Mouse (Mus musculus) layer of hippocampus, postnatal 36 days (tissue): ENCODE results near the gene Fam208b. TPM values are rescaled to one million over a fixed set of nuclear protein-coding genes. Genes with fewer than 3 reads are reported as not detected.
"Not testable (repeated sequence)": the region's sequence is repeated elsewhere in the genome, so short reads cannot be mapped to it uniquely, and the experiment has no call there.

ENCODE experiments used
- DNase-seq, 2 experiments: peaks; one replicate each; pipeline ENCODE4 v3.0.0; 2022
- total RNA-seq, 2 experiments: library from RNA; stranded (reverse); gene quantifications; 2 replicates each; pipeline ENCODE4 v1.2.3; 2021

The Fam208b gene
- total RNA-seq, 2 experiments from 2014 or later, result 23.0 to 29.5 TPM

GRCm38 (mm10) chr13:3563130-3563529, 47.8 kb downstream of the Fam208b start:
- DNase-seq, result no peak

DNA sequence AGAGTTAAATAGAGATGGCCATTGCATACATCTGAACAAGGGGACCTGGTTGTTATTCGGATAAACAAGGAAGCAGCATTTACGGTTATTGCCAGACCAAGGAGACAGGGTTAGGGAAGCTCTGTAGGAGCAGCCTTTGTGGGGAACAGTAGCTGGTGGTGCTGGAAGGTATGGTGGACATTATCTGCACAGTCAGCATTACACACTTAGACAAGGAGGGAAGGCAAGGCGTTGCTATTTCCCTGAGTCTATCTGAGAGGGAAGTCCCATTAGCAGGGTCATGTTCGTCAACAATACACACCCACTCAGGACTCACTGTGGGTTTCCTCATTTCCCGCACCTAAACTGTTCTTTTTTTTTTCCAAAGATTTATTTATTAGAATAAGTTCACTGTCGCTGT, 63.1 kb downstream of the Fam208b start:
- no peak for DNase-seq

- DNase-seq, result no peak
Observed at GRCm38 (mm10) chr13:3547410-3547809, 63.5 kb downstream of the Fam208b start.

DNA sequence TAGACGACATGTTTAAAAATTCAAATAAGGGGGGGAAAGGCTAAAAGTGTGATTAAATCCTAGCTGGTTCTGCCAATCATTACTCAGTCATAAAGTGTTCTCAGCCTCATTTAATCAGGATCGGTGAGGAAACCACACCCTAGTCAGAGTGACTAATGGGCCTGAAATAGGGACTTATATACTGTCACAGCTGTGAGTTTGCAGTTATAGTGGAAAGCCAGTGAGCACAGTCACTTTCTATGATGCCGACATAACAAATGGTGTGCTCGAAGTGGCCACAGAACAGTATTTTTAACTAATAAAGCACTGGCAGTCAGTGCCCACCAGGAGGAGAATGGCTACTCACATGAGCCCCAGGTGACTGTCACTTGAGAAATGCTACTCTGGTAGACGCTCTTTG, 66.0 kb downstream of the Fam208b start:
- DNase-seq, result no peak

DNA sequence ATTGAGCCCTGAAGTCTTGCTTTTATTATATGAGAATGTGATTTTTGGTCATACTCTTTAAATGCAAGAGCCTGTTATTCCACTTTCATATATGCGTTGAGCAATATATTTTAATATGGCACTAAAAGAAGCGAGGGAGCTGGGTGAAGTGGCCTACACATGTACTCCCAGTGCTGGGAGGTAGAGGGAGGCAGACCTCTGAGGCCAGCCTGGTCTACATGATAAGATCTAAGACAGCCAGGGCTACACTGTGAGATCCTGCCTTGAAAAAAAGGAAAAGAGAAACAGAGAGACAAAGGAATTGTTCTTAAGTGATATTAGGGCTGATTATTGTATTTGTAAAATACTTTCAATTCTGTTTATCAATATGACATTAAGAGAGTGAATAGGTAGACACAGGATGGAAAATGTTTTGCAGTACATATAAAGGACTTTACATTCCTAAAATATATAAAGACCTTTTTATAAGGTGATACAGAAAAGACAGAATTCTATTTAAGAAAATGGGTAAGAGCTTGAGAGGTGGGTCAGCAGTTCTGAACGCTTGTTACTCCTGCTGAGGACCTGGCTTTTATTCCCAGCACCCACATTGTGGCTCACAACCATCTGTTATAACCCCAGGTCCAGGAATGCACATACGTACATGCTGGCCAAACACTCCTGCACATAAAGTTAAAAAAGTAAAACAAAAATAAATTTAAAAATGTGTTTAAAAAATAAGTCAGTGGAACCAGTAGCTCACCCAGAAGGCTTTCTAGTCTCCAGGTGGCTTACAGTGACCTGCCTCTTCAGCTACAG, 66.6 kb downstream of the Fam208b start:
- DNase-seq, result no peak

GRCm38 (mm10) chr13:3541159-3541782, 69.6 kb downstream of the Fam208b start:
- no peak for DNase-seq

- no peak for DNase-seq
Observed at GRCm38 (mm10) chr13:3540166-3540565, 70.7 kb downstream of the Fam208b start.

GRCm38 (mm10) chr13:3538969-3539562, 71.8 kb downstream of the Fam208b start:
- no peak for DNase-seq

GRCm38 (mm10) chr13:3538223-3538968, 72.5 kb downstream of the Fam208b start:
- peak; percentile 68 to 72 for DNase-seq

- peak; percentile 91 for DNase-seq
Observed at GRCm38 (mm10) chr13:3537594-3538222, 73.2 kb downstream of the Fam208b start, which contains the start of gene Gdi2. Gdi2 (plus strand) TSS chr13:3538063.

- DNase-seq, result no peak
Observed at GRCm38 (mm10) chr13:3534146-3534545, 76.8 kb downstream of the Fam208b start.

DNA sequence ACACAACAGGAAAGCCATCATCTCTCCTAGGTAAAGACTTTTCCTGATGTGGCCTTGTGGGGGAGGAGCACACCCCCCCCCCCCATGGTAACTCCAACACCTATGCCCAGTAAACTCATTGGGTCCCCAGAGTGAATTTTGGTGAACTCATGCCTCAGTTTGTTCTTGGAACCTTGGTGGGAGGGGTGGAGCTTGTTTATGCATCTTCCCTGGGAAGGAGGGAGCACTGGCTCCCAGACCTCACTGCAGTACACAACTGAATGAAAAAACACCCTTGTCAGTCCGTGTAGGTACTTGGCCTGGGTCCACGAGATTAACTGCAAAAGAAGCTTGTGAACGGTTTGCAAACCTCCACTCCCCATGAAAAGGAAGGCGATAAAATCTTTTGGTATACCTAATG, 78.5 kb downstream of the Fam208b start:
- DNase-seq, result no peak

DNA sequence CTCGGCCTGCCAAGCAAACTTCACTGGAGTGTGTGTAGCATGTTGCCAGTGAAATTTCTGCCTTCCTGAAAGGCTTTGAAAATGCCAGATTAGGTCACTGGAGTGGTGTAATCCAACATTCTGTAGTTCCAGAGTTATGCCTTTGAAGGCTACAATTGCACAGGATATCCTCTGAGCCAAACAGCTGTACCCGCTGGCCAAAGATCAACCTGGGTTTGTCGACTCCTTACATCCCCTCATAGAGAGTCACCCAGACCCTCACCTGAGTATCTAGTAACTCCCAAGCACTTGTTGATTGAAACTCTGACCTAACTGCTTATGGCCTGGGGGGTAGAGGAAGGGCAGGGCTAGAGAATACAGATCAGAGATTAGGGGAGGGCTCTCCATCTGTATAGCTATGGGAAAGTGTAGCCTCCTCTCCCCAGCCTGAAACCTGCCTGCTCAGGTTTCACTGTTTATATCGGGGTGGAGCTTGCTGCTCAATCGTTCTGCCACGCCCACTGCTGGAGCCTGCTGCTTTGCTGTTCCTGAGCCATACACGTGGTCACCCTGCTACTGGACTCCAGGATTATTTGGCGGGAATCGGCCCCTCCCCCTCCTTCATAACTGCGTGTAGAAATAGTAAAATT, 79.1 kb downstream of the Fam208b start:
- no peak for DNase-seq

DNA sequence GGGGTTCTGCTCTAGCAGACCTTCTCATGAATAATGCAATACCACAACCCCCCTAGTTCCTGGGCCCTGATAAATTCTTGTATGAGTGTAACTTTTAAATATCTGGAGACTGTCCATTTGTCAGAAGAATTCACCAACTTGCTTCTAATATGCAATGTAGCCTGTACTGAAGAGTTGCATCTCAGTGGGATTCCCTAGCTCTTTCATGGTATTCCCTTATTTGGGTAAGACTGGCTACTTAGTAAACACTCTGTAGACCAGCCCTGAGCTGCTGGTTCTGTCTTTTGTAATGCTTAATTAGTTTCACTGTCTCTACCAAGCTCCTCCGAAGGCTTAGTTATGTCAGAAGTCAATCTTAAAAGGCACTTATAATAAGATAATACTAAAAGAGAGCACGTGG, 79.7 kb downstream of the Fam208b start:
- not testable (repeated sequence) for DNase-seq

DNA sequence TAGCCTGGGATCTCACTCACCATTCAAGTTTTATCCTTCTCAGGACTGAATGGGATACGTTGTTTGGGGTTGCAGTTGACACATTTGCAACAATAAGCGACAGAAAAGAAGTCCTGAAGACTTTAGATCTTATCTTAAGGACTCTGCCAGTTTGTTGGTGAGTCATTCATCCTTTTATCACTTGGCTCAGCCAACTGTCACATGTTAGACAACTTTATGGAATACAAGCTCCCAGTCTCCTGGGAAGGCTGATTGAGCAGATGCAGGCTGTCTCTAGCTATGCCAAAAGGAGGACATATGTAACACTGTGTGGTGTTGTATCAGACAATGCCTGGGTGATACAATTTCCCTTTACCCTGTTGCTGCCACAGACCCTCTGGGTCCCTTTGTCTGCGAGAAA, 80.5 kb downstream of the Fam208b start:
- DNase-seq, result no peak

DNA sequence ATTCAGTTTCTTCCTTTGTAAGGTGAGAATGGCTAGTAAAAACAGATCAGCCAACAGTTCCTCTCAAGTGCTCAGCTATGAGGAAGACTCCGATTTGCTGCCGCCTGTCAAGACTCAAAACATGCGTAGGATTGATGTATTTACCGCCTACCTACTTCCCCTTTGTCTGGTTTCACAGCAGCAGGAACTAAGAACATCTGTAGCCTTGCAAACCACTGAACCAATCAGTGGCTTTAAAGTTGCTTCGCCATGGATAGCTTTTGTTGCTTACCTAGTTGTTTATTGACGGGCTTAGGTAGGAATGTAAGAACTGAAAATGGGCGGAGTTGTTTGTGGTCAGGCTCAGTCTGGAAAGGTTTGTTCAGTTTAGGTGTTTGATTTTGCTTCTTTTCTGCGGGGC, 84.6 kb downstream of the Fam208b start:
- DNase-seq, result no peak

GRCm38 (mm10) chr13:3525611-3526051, 85.3 kb downstream of the Fam208b start:
- DNase-seq, result no peak

DNA sequence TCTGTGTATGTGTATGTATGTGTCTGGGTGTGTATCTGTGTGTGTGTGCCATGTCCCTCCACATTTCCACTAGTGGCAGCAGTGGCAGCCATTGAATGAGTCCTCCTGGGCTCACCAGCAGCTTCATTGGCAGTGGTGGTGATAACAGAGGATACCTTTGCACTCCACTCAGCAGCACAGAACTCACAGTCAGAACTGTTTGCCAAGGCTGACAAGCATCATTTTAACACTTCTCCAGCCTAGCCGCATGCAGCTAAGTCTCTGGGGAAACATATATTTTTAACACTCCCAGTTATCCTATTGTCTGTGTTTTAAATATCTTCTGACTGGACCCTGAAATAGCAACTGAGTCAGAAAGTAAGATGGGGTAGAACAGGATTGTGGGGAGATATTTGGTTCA, 87.0 kb downstream of the Fam208b start:
- no peak for DNase-seq

DNA sequence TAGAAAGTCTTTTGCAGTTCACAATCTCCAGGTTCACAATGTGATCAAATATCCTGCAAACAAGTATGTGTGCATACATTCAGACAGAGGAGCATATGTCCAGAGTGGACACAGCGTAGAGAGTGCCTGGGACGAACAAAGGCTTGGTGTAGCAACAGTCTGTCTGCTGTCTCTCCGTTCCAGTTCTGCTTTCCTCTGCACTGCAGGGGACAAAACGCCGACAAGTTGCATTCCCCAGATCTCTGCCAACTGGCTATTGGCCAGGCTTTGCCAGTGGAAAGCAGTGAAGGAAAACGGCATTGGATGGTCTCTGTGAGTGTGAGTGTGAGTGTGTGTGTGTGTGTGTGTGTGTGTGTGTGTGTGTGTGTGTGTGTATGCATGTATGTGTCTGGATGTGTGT, 87.4 kb downstream of the Fam208b start:
- DNase-seq, result no peak

- not testable (repeated sequence) for DNase-seq
Observed at GRCm38 (mm10) chr13:3519994-3520393, 90.9 kb downstream of the Fam208b start.

DNA sequence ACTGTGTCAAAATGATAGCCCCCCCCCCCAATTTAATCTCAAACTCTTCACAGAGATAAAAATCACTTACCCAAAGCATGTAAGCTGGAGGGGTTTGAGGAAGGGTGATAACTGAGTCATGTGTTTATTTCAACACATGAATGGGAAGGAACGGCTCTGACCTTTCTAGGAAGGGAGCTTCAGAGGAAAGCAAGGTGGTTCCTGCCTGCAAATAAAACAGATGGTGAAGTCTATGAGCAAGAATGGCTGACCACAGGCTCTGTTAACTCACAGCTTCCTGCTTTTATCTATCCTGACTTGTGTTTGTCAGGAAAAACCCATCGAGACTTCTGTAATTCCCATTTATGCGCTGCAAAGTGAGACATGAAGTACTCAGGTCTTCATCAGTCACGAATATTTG, 91.6 kb downstream of the Fam208b start:
- not testable (repeated sequence) for DNase-seq
